Mouse (Mus musculus) cerebellum, adult 2 months (tissue): ENCODE data around the gene Ugt2b5.

Experiments used
- CTCF ChIP-seq: fragments of 200-500 bp; IDR thresholded peaks from 2 replicates; pipeline ENCODE4 v1.5.1; 2011; ENCODE audit warnings: low read depth, mild to moderate bottlenecking, control low read depth, low read length, moderate library complexity, borderline replicate concordance; ENCODE audit not compliant: insufficient read depth
- POLR2A ChIP-seq: fragments of 200-500 bp; IDR thresholded peaks from 2 replicates; pipeline ENCODE4 v1.6.1; 2011; ENCODE audit warnings: low read length, control low read depth, borderline replicate concordance; ENCODE audit not compliant: insufficient read depth

DNA sequence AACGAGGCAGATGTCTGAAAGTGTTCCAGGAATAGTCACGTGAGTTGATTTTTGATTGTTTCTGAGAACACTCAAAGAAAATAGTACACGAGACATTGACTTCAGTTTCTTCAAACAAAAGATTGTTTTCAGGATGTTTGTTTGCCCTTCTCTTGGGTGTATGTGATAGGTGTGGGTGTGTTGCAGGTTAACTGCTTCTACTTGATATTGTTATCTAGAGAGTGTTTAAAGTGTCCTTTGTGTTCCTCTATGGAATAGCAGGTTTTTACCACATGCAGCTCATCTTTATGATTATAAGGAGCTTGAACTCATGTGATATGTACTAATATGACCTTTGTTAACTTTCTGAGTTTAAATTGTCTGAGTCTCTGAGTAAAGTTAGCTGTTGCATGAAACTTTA lies 53.8 kb downstream of the Ugt2b5 start:
- TF ChIP-seq CTCF (no peak), POLR2A (no peak)
